Mouse (Mus musculus): ENCODE measurements around the gene Prkn.

GRCm38 (mm10) chr17:11972550-11972949 is 1132.4 kb downstream of the Prkn start:
- TF ChIP-seq CTCF (IDR thresholded peaks at IDR 0.05) (peak; percentile 49), EP300 (IDR thresholded peaks at IDR 0.05) (no peak)

Measured in lung, postnatal 0 days (tissue).